Mouse (Mus musculus): Measurements from ENCODE around the gene Clasp1.

The Clasp1 gene

DNA sequence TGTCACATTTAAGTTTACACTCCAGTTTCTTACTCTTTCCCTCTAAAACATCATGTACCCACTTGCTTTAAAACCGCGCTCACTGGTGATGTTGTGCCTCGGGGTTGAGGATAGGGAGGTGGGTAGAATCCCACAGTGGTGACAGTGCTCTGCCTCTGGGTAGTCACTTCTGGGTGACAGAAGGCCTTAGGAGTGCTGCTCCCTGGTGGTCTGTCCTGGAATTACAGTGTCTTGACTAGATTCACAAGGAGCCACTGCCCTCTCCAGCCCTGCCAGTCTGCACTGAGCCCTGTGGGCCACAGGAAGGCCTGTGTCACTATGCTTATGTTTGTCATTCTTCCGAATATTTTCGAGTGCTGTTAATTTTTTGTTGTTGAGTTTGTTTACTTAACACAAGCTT lies 109.5 kb downstream of the Clasp1 start:
- DNase-seq (ENCODE audit: low read depth) = peak; percentile 77

GRCm38 (mm10) chr1:118500606-118501005 lies 111.7 kb downstream of the Clasp1 start:
- DNase-seq (ENCODE audit: low read depth) = no peak

- no peak for DNase-seq (ENCODE audit: low read depth)
Measured at GRCm38 (mm10) chr1:118501691-118502090, 112.8 kb downstream of the Clasp1 start.

GRCm38 (mm10) chr1:118505746-118506145 lies 116.9 kb downstream of the Clasp1 start:
- no peak for DNase-seq (ENCODE audit: low read depth)

- no peak for DNase-seq (ENCODE audit: low read depth)
Measured at GRCm38 (mm10) chr1:118510996-118511395, 122.1 kb downstream of the Clasp1 start.

GRCm38 (mm10) chr1:118511738-118512530 lies 123.1 kb downstream of the Clasp1 start:
- no peak for DNase-seq (ENCODE audit: low read depth)

DNA sequence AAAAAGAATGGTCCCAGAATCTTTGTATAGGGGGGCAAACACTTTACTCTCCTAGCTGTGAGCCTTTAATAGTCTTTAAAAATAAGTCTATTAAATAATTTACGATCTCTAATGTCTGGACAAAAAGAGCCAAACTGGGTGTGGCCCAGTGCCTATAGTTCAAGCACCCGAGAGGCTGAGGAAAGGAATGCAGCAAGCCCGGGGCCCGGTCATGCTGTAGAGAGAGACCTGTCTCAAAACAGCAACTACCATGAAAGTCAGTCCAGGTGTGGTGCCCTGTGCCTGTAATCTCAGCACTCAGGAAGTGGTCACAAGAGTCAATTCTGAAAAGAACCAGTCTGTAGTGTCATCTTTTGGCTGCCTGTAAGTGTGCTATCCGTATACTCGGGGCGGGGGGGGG lies 127.4 kb downstream of the Clasp1 start:
- no peak for DNase-seq (ENCODE audit: low read depth)

GRCm38 (mm10) chr1:118523161-118523560 lies 134.3 kb downstream of the Clasp1 start:
- no peak for DNase-seq (ENCODE audit: low read depth)

DNA sequence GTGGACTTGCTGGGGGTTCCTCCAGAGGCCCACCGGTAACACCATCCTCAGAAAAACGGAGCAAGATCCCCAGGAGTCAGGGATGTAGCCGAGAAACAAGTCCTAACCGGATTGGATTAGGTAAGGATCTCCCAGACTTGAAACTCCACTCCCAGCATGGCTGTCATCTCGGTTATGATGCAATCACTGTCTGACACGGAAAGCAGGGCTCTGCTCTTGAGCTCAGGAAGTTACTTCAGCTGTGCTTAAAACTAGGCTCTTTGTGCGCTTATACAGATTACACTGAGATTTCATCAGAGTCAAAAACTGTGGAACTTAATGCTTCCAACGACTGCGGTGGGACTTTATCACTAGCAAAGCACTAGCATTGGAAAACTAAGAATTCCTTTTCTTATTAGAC lies 136.5 kb downstream of the Clasp1 start:
- peak; percentile 75 for DNase-seq (ENCODE audit: low read depth)

DNA sequence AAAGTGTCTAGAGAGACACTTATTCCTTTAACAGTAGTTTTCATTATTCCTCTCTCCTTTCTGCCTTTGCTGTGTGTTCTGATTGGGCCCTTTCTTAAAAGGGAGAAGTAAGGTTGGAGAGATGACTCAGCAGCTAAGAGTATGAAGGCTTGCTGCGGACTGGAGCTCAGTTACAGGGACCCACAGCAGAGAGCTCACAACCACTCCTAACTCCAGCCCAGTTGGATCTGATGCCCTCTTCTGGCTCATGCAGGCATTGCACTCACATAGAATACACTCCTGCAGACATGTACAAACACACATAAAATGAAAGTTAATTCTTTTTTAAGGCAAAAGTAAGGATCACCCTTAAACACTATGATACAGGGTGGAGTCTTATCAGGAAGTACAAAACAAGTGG lies 140.4 kb downstream of the Clasp1 start:
- peak; percentile 40 for DNase-seq (ENCODE audit: low read depth)

DNA sequence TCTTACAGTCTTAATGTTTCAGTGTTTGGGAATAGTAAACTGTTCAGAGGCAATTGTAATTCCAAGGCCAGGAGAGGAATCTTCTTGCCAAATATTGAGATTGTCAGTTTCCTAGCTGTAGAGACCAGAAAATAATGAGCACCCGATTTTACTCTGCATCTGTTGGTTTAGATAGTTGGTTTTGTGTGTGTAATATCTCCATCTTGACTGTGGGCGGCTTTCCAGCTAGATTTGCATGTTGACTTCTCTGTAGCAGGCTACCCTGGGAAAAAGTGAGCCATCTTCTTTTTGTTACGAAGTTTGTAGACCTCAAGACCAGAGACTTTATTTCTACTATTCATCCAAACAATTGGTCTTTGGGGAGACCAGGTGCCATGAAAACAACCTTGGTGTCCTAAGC lies 142.4 kb downstream of the Clasp1 start:
- no peak for DNase-seq (ENCODE audit: low read depth)

GRCm38 (mm10) chr1:118536021-118536420 lies 147.2 kb downstream of the Clasp1 start:
- DNase-seq (ENCODE audit: low read depth) = no peak

DNA sequence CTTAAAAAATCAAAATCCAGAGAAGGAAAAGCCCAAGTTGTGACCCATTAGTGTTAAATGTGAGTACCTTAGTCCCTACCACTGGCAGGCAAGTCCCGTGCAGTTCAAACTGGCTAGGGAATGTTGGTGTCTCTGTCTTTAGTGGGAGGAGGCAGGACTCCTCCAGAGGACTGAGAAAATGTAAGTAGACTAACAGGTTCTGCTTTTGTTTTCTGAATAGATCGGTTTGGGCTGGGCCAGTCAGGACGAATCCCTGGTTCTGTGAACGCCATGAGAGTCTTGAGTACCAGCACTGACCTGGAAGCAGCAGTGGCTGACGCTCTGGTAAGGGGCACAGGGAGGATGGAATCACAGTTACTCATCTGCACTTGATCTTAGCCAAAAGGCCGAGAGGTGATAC lies 150.2 kb downstream of the Clasp1 start:
- no peak for DNase-seq (ENCODE audit: low read depth)

GRCm38 (mm10) chr1:118542880-118543279 lies 154.0 kb downstream of the Clasp1 start:
- peak; percentile 61 for DNase-seq (ENCODE audit: low read depth)

DNA sequence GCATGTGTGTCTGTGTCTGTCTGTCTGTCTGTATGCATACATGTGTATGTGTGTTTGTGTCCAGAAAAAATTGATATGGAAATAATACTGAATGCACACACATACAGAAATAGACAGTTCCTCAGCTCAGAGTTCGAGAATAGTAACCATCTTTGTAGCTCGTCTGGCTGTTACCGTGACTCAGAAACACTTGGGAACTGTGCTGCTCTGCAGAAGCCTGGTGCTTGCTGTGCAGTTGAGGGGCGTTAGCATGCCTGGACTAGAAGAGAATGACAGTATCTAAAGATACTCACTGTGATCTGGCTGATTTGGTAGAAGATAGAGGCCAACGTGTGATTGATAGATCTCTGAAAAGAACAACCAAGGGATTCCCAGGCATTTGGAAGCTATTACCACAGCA lies 159.9 kb downstream of the Clasp1 start:
- no peak for DNase-seq (ENCODE audit: low read depth)

DNA sequence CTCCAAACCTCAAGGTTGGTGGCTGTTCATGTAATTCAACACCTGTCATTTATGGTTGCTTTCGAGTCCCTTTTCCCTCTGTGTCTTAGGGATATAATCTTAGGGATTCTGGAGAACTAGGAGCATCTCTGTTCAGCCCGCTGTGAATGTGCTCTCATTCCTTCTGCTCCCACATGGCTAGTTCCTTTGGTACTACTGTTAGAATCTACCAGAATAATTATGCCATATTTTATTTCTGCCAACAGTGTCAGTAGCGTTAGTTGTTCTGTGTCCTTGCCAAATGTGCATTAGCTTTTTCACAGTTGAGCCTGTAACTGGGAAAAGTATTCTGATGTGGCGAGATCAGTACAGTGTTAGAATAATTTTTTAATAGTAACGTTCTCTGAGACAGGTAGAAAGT lies 162.3 kb downstream of the Clasp1 start:
- DNase-seq (ENCODE audit: low read depth) = no peak

- no peak for DNase-seq (ENCODE audit: low read depth)
Measured at GRCm38 (mm10) chr1:118552071-118552470, 163.2 kb downstream of the Clasp1 start.

DNA sequence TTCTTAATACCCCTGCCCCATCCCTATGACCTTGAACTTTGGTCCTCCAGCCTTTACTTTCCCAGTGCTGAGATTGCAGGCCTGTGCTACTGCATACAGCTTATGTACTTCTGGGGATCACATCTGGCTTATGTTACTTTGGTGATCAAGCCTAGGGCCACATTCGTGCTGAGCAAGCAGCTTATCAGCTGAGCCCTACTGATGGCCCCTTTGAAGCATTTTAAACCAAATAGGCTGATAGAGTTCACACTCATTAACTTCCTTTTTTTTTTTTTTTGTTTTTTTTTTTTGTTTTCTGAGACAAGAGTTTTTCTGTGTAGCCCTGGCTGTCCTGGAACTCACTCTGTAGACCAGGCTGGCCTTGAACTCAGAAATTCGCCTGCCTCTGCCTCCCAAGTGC lies 164.2 kb downstream of the Clasp1 start:
- DNase-seq (ENCODE audit: low read depth) = no peak

DNA sequence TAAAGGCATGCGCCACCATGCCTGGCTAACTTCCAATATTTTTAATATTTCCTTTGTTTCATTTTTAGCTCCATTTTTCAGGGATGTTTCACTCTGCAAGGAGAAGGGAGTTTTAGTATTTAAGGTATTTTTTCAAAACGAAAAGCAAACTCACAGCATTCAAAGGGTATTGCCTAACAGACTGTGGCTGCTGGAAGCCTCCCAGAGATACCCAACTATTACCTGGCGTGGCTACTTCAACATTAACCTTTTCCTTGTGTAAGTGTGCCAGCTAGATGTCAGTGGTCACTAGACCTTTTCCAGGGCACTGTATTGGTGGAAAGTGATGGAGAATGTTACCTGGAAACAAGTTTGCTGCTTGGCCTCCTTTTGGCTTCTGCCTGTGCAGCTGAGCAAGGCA lies 164.6 kb downstream of the Clasp1 start:
- no peak for DNase-seq (ENCODE audit: low read depth)

DNA sequence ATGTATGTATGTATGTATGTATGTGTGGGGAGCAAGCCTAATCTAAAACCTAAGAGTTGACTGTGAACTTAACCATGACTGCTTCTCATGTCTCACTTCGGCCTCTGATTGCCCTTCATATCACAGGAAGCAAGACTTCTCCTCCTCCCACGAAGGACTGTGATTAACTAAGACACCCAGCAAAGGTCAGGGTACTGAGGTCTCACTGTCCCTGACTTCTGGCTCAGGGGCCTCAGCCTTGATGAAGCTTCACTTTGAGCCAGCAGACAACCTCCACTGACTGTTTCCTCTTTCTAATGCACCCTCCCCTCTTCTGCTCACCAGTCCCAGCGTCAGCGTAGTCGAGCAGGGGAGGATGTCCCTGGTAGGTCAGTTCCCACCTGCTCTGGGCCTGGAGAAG lies 166.1 kb downstream of the Clasp1 start:
- no peak for DNase-seq (ENCODE audit: low read depth)

- no peak for DNase-seq (ENCODE audit: low read depth)
Measured at GRCm38 (mm10) chr1:118559716-118560115, 170.9 kb downstream of the Clasp1 start.

GRCm38 (mm10) chr1:118564561-118564960 lies 175.7 kb downstream of the Clasp1 start:
- peak; percentile 36 for DNase-seq (ENCODE audit: low read depth)

DNA sequence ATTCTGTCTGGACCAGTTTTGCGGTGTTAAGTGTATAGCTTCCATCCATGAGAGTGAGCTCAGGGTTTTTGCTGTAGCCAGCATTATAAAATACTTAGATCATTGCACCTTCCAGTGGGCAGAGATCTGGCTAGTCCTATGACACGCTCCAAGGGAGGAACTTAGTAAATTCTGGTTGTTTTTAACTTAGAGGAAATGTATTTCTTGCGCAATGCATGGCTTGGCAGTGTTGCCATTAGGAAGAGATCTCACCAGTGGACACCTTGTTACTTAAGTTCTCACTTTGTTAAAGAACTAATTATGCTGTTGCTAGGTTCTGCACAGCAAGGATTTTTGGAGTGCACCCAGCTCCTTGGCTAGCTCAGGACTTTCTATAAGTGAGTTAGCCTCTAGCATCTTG lies 178.8 kb downstream of the Clasp1 start:
- DNase-seq (ENCODE audit: low read depth) = peak; percentile 72

DNA sequence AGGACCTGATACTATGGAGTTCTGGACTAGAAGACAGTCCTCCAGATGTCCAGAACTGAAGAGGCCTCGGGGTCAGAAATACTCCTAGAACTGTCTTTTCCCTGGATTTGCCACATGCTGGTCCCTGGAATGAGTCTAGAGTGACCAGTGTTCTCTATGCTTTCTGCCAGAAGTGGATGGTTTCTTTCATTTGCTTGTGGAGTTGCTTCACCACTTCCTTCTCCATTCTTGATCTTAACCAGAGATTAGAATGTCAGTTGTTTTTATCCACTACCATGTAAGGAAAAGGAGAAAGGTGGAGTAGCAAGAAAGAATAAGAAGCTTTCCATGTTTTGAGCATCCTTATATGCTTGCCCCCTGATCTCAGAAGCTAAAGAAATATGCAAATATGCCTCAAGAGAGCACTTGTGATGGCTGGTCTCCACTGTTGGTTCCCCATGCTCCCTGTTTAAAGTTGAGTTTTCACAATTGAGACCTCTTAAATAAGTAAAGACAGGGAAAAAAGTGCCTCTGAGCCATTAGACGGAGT lies 191.4 kb downstream of the Clasp1 start:
- peak; percentile 44 for DNase-seq (ENCODE audit: low read depth)
